Mouse (Mus musculus) CH12.LX (cell line): Measurements from ENCODE around the gene Klc1. TPM values are rescaled to one million over a fixed set of nuclear protein-coding genes. Genes with fewer than 3 reads are reported as not detected.

Experiments used
- DNase-seq: peaks from one replicate; pipeline ENCODE4 v3.0.0-alpha.2; 2013; ENCODE audit errors: extremely low read depth
- H3K27ac ChIP-seq: 2 replicates; pipeline ENCODE4 v1.5.1; 2012; ENCODE audit warnings: low read depth, mild to moderate bottlenecking, control low read depth, moderate library complexity; ENCODE audit not compliant: insufficient read depth
- H3K27me3 ChIP-seq: replicated peaks from 2 replicates; pipeline ENCODE3; 2012; ENCODE audit warnings: inconsistent platforms
- H3K36me3 ChIP-seq, 2 experiments: replicated peaks in 1 of 2; 2 replicates each; pipeline versions ENCODE3 to v1.6.1; 2012; ENCODE audit warnings: inconsistent platforms in 1 of 2, low read length in 1 of 2, mild to moderate bottlenecking in 1 of 2, mixed read lengths in 1 of 2, moderate library complexity in 1 of 2; ENCODE audit not compliant: control insufficient read depth in 1 of 2, insufficient read depth in 1 of 2
- H3K4me1 ChIP-seq, 2 experiments: 2 replicates each; pipeline ENCODE4 v1.6.1; 2012; ENCODE audit warnings: inconsistent platforms in 1 of 2, moderate library complexity in 1 of 2; ENCODE audit not compliant: insufficient read depth in 2 of 2, control insufficient read depth in 1 of 2
- H3K4me2 ChIP-seq: 2 replicates; pipeline ENCODE4 v1.6.1; 2012; ENCODE audit warnings: low read depth, mild to moderate bottlenecking, control low read depth; ENCODE audit not compliant: poor library complexity, insufficient read depth, severe bottlenecking
- H3K4me3 ChIP-seq, 3 experiments: fragments of 150-350 bp in 1 of 3; sonication (generic) in 1 of 3; replicated peaks in 1 of 3; 2 replicates each; pipeline versions ENCODE3 to v1.5.1; 2011 to 2012; ENCODE audit warnings: low read depth in 2 of 3, low read length in 2 of 3, mild to moderate bottlenecking in 2 of 3, moderate library complexity in 2 of 3, control low read depth in 1 of 3, improper control_type of control experiment in 1 of 3, inconsistent platforms in 1 of 3, mixed read lengths in 1 of 3; ENCODE audit not compliant: poor library complexity in 1 of 3
- H3K79me2 ChIP-seq: replicated peaks from 2 replicates; pipeline ENCODE4 v1.6.1; 2012; ENCODE audit warnings: mild to moderate bottlenecking, moderate library complexity; ENCODE audit not compliant: control insufficient read depth, poor library complexity, insufficient read depth, severe bottlenecking; ENCODE audit errors: extremely low read depth
- H3K9ac ChIP-seq: 2 replicates; pipeline ENCODE4 v1.6.1; 2012; ENCODE audit warnings: low read depth, mild to moderate bottlenecking, control low read depth, moderate library complexity; ENCODE audit not compliant: insufficient read depth
- H3K9me3 ChIP-seq: replicated peaks from 2 replicates; pipeline ENCODE3; 2012; ENCODE audit warnings: low read length, inconsistent platforms, mixed read lengths
- BHLHE40 ChIP-seq: IDR thresholded peaks from 2 replicates; pipeline ENCODE4 v1.6.1; 2011; ENCODE audit warnings: mild to moderate bottlenecking, low read depth, low read length, improper control_type of control experiment
- CTCF ChIP-seq, 2 experiments: IDR thresholded peaks in 1 of 2; conservative IDR thresholded peaks in 1 of 2; 2 replicates each; pipeline ENCODE4 v1.5.1; 2011 to 2012; ENCODE audit warnings: low read depth in 2 of 2, low read length in 2 of 2, improper control_type of control experiment in 1 of 2, inconsistent platforms in 1 of 2, mild to moderate bottlenecking in 1 of 2, moderate library complexity in 1 of 2
- EP300 ChIP-seq: IDR thresholded peaks from 2 replicates; pipeline ENCODE4 v1.6.1; 2011; ENCODE audit warnings: low read length, improper control_type of control experiment
- IRF4 ChIP-seq: IDR thresholded peaks from 2 replicates; pipeline ENCODE4 v1.6.1; 2014; ENCODE audit warnings: low read depth, mild to moderate bottlenecking, inconsistent platforms, low read length, improper control_type of control experiment
- JUN ChIP-seq: IDR thresholded peaks from 2 replicates; pipeline ENCODE4 v1.6.1; 2011; ENCODE audit warnings: low read depth, mild to moderate bottlenecking, low read length, improper control_type of control experiment, moderate library complexity; ENCODE audit not compliant: insufficient read depth
- JUND ChIP-seq: conservative IDR thresholded peaks from 2 replicates; pipeline ENCODE4 v1.6.1; 2011; ENCODE audit warnings: low read depth, low read length, improper control_type of control experiment
- KAT2A ChIP-seq: IDR thresholded peaks from 2 replicates; pipeline ENCODE4 v1.6.1; 2012; ENCODE audit warnings: low read length, improper control_type of control experiment, inconsistent platforms; ENCODE audit not compliant: insufficient replicate concordance
- MAFK ChIP-seq: IDR thresholded peaks from 2 replicates; pipeline ENCODE4 v1.6.1; 2011; ENCODE audit warnings: low read length, improper control_type of control experiment; ENCODE audit not compliant: insufficient replicate concordance
- MAX ChIP-seq: IDR thresholded peaks from 2 replicates; pipeline ENCODE4 v1.6.1; 2011; ENCODE audit warnings: low read length, improper control_type of control experiment
- MAZ ChIP-seq: IDR thresholded peaks from 2 replicates; pipeline ENCODE4 v1.6.1; 2012; ENCODE audit warnings: low read depth, mild to moderate bottlenecking, inconsistent platforms, low read length, improper control_type of control experiment, moderate library complexity
- MYC ChIP-seq: IDR thresholded peaks from 2 replicates; pipeline ENCODE4 v1.6.1; 2011; ENCODE audit warnings: low read depth, mild to moderate bottlenecking, improper control_type of control experiment, low read length
- NRF1 ChIP-seq: IDR thresholded peaks from 2 replicates; pipeline ENCODE4 v1.6.1; 2014; ENCODE audit warnings: low read depth, mild to moderate bottlenecking, inconsistent platforms, low read length, improper control_type of control experiment, moderate library complexity
- RAD21 ChIP-seq: IDR thresholded peaks from 2 replicates; pipeline ENCODE4 v1.6.1; 2011; ENCODE audit warnings: low read depth, mild to moderate bottlenecking, low read length, improper control_type of control experiment, moderate library complexity
- RCOR1 ChIP-seq: conservative IDR thresholded peaks from 2 replicates; pipeline ENCODE4 v1.6.1; 2012; ENCODE audit warnings: low read depth, mild to moderate bottlenecking, inconsistent platforms, low read length, improper control_type of control experiment
- TCF12 ChIP-seq: IDR thresholded peaks from 2 replicates; pipeline ENCODE4 v1.6.1; 2014; ENCODE audit warnings: low read depth, mild to moderate bottlenecking, inconsistent platforms, low read length, improper control_type of control experiment
- USF2 ChIP-seq: conservative IDR thresholded peaks from 2 replicates; pipeline ENCODE4 v1.6.1; 2011; ENCODE audit warnings: low read depth, low read length, improper control_type of control experiment
- ZC3H11A ChIP-seq: IDR thresholded peaks from 2 replicates; pipeline ENCODE4 v1.6.1; 2012; ENCODE audit warnings: low read depth, mild to moderate bottlenecking, inconsistent platforms, low read length, improper control_type of control experiment
- ZKSCAN1 ChIP-seq: IDR thresholded peaks from 2 replicates; pipeline ENCODE4 v1.6.1; 2012; ENCODE audit warnings: low read depth, inconsistent platforms, low read length, improper control_type of control experiment, borderline replicate concordance
- ZMIZ1 ChIP-seq: IDR thresholded peaks from 2 replicates; pipeline ENCODE4 v1.6.1; 2012; ENCODE audit warnings: low read depth, mild to moderate bottlenecking, inconsistent platforms, low read length, improper control_type of control experiment
- ZNF384 ChIP-seq: IDR thresholded peaks from 2 replicates; pipeline ENCODE4 v1.6.1; 2012; ENCODE audit warnings: low read depth, low read length, improper control_type of control experiment, inconsistent platforms
- dilution Hi-C: fragments of 300-500 bp; cut with MboI; formaldehyde crosslinking; loops from 2 replicates; pipeline ENCODE4 v1.14.3; 2020; ENCODE audit warnings: low sequenced_read_pairs; ENCODE audit not compliant: extremely low pct_unique_long_range_greater_than_20kb, extremely low pct_ligation_motif_present
- in situ Hi-C: fragments of 300-500 bp; cut with MboI; formaldehyde crosslinking; loops from 3 replicates; pipeline ENCODE4 v1.14.3; 2019; ENCODE audit warnings: low sequenced_read_pairs, low pct_ligation_motif_present, low pct_unique_long_range_greater_than_20kb, mixed read lengths
- polyA plus RNA-seq: library from polyadenylated mRNA; unstranded; fragments of >175 nt; gene quantifications from 2 replicates; pipeline ENCODE4 v1.2.1, GENCODE M21; 2012; ENCODE audit warnings: low read depth; ENCODE audit not compliant: insufficient read length
- total RNA-seq, 2 experiments: library from RNA; depleted of rRNA; stranded (reverse); fragments of 300-350 nt in 1 of 2; fragments of >200 nt in 1 of 2; gene quantifications; 2 replicates each; pipeline ENCODE4 v1.2.3; 2012 to 2014

Gene Klc1
- total and polyA plus RNA-seq, 3 experiments: 45.6 to 77.0 (median 55.1) TPM

DNA sequence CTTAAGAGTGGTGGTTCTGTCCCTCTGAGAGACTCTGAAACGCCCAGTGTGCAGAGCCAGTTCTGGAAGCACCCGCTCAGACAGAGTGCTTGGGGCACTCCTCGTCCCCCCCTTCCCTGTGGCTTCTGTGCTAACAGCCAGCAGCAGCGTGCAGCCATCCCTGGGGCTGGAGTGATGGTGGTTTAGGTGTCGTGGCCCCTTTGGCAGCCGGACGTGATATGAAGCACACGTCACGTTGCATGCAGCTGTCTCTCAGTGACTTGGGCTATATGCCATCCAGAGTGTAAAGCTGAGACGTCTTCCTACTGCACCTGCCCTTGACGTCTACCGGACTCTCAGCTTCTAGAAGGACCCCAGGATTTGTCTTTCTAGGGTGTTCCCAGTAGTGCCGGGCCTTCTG, 39.8 kb downstream of the Klc1 start:
- TF ChIP-seq CTCF (conservative IDR thresholded peaks at IDR 0.05 in 1 of 2, IDR thresholded peaks at IDR 0.05 in 1 of 2; ENCODE audit: low read depth in 2 of 2, low read length in 2 of 2): no peak
- no peak for TF ChIP-seq MYC
- no peak for TF ChIP-seq RAD21
- no peak for TF ChIP-seq KAT2A
- no peak for TF ChIP-seq IRF4
- no peak for TF ChIP-seq TCF12
- no peak for TF ChIP-seq MAX
- TF ChIP-seq MAFK: no peak
- TF ChIP-seq ZMIZ1: no peak
- DNase-seq: no peak
- Histone ChIP-seq H3K79me2 (no peaks in the 10 kb centered on the region), H3K4me2 (no peak overlapping the region), H3K4me1 (peaks cover 23 to 52% of the 10 kb centered on the region in 2 experiments), H3K36me3 (peaks cover 47 to 85% of the 10 kb centered on the region in 2 experiments), H3K27ac (no peak overlapping the region), H3K4me3 (no peak overlapping the region), H3K9ac (no peak overlapping the region), H3K9me3 (no peaks in the 10 kb centered on the region), H3K27me3 (no peaks in the 10 kb centered on the region)
- in situ Hi-C loops (loop anchor here (5.0 kb wide), 1 partner anchor 39 kb away; no protein-coding TSS in a partner anchor), dilution Hi-C loops (no loop called here)

GRCm38 (mm10) chr12:111800459-111801183, 42.0 kb downstream of the Klc1 start:
- Histone ChIP-seq H3K9me3 (no peaks in the 10 kb centered on the region), H3K27ac (no peak overlapping the region), H3K9ac (no peak overlapping the region), H3K4me1 (peaks cover 13 to 33% of the 10 kb centered on the region in 2 experiments), H3K27me3 (no peaks in the 10 kb centered on the region), H3K4me3 (no peak overlapping the region), H3K79me2 (no peaks in the 10 kb centered on the region), H3K4me2 (no peak overlapping the region), H3K36me3 (peaks cover 65 to 95% of the 10 kb centered on the region in 2 experiments)
- TF ChIP-seq IRF4: no peak
- TF ChIP-seq RCOR1: no peak
- no peak for TF ChIP-seq ZC3H11A
- TF ChIP-seq BHLHE40: no peak
- no peak for TF ChIP-seq ZMIZ1
- no peak for TF ChIP-seq MAFK
- TF ChIP-seq EP300: no peak
- TF ChIP-seq NRF1: no peak
- no peak for TF ChIP-seq KAT2A
- TF ChIP-seq TCF12: no peak
- TF ChIP-seq USF2: no peak
- no peak for TF ChIP-seq MAZ
- TF ChIP-seq JUND: no peak
- no peak for TF ChIP-seq MAX
- TF ChIP-seq MYC: no peak
- TF ChIP-seq ZKSCAN1: no peak
- TF ChIP-seq CTCF (conservative IDR thresholded peaks at IDR 0.05 in 1 of 2, IDR thresholded peaks at IDR 0.05 in 1 of 2; ENCODE audit: low read depth in 2 of 2, low read length in 2 of 2): no peak
- no peak for TF ChIP-seq JUN
- no peak for TF ChIP-seq ZNF384
- DNase-seq: no peak
- in situ Hi-C loops (no loop called here), dilution Hi-C loops (no loop called here)
